Mouse (Mus musculus) layer of hippocampus, adult 9-11 months (tissue): ENCODE measurements at regions not wholly inside any gene's neighbourhood (a gene's known extent, or its start where the extent isn't known, plus 50 kb on each side); places are given as distances from the start of the nearest gene placed in this dataset.
"Not testable (repeated sequence)": the region's sequence is repeated elsewhere in the genome, so short reads cannot be mapped to it uniquely, and the experiment has no call there.

Source experiments
- DNase-seq: peaks from one replicate; pipeline ENCODE4 v3.0.0; 2022

- no peak for DNase-seq
These were observed 186.3 kb downstream of the 1810013L24Rik start for GRCm38 (mm10) chr16:9016040-9016761.

DNA sequence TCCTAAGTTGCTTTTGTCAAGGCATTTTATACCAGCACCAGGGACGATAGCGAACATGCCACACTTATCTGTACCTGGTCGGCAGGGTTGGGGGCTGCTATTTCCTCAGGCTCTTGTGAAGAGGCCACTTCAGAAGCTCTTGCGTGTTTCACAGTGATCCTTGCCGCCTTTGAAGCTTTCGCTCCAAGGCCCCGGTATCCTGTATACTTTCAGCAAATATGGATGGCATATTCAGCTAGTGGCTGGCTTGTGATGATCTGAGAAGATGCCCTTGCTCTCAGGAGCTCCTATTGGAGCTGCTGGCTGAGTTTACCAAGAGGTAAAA is 186.8 kb downstream of the 1810013L24Rik start:
- no peak for DNase-seq

- DNase-seq: no peak
These were observed 200.8 kb downstream of the 1810013L24Rik start for GRCm38 (mm10) chr16:9030717-9031116.

- no peak for DNase-seq
These were observed 213.4 kb downstream of the 1810013L24Rik start for GRCm38 (mm10) chr16:9043271-9043670.

DNA sequence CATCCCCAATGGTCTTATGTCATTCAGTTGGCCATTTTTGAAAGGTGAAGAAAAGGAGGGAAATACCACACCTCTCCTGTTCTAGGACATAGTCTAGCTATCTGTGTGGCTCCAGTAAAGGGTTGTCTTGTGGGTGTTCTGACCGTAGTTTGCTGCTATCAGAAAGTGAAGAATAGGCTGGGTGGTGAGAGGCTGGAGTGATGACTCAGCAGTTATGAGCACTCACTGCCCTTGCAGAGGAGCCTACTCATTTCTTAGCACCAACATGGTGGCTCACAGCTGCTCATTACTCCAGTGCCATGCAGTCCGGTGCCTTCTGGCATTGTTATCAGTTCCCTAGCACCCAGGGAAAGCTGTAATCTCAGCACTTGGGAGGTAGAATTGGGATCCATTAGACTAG is 217.0 kb downstream of the 1810013L24Rik start:
- DNase-seq: no peak

DNA sequence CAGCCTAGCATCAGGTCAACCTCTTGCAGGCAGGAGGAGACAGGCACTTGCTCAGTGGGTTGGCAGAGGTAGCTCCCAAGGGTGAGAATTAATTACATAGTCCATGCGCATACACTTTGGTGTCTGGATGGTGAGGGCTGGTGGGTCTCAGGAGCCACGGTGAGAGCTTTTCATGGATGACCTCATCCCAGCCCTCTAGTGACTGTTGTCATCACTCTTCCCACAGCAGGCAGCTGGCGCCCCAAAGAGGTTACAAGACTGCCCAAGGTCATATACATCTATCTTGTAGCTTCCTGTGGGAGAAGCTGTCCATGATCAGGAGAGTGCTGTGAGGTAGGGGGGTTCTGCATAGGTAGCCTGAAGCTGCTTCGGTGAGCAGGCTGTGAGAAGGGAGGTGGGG is 224.5 kb downstream of the 1810013L24Rik start:
- DNase-seq: no peak

DNA sequence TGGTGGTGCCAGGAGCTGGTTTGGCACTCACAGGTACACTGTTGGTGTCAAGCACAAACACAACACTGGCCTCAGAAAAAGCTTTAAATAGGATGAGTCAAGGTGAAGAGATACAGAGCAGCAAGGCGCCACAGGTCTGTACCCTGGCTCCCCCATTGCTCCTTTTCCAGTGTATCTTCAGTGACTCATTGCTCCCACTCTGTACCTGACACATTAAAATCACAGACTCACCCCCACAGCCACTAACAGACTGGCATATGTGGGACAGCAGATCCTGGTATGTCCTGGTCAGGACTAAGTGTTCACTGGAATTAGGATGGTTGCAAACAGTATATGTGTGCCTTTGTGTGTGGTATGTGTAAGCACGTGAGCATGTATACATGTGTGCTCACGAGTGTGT is 226.5 kb downstream of the 1810013L24Rik start:
- DNase-seq: no peak

GRCm38 (mm10) chr16:9071526-9071925 is 241.6 kb downstream of the 1810013L24Rik start:
- peak; percentile 11 for DNase-seq

DNA sequence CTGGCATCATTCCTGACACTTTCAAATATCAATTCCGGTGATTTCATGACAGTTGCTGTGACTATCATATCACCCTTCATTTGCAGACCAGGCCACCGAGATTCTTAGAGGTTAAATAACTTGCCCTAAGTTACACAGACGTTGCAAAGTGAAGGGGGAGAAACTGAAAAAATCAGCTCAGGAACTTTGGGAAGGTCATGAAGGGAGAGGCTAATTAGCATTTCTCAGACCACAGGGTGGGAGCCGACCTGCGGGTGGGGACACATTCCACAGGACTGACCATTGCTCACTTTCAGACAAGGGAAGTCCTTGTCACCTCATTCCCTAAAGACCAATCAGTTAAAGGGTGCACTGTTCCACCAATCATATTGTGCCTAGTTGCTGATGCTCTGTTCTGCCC is 242.1 kb downstream of the 1810013L24Rik start:
- DNase-seq: not testable (repeated sequence)

GRCm38 (mm10) chr16:9074295-9074694 is 244.4 kb downstream of the 1810013L24Rik start:
- no peak for DNase-seq

DNA sequence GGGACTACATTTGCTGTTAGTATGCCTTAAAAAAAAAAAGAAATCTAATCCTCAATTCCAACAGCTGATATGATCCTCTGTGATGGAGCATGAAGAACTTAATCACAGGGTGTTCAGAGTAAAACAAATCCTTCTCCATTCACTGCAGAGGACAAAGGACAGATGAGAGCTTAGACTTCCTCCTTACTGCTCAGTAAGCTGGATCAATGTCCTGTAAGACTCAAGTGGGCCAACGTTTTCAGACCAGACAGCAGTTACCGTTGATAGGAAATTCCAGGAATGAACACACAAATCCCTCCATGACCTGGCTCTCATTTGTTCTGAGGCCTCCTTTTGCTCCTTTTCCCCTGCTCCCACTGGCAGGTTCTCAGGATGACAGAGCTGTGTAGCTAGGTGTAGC is 247.6 kb downstream of the 1810013L24Rik start:
- no peak for DNase-seq

GRCm38 (mm10) chr16:9078405-9078942 is 248.6 kb downstream of the 1810013L24Rik start:
- no peak for DNase-seq

DNA sequence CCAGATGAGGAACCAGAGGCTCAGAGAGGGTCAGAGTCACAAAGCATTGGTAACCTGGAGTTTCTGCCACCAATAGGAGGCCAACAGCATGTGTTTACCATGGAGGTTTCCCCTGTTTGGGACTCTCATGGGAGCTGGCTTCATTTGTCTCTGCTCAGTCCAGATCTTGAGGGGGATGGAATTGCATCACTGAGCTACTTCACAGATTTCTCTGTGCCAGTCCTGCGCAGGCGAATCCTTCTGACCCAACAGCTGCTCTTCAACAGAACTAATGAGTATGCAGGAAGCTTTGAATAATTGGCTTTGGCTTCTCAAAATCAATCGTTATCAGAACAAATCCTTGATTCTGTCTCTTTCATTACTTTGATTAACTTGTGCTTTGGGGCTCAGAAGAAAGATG is 253.1 kb downstream of the 1810013L24Rik start:
- DNase-seq: peak; percentile 74

GRCm38 (mm10) chr16:9083740-9084139 is 253.8 kb downstream of the 1810013L24Rik start:
- DNase-seq: no peak

DNA sequence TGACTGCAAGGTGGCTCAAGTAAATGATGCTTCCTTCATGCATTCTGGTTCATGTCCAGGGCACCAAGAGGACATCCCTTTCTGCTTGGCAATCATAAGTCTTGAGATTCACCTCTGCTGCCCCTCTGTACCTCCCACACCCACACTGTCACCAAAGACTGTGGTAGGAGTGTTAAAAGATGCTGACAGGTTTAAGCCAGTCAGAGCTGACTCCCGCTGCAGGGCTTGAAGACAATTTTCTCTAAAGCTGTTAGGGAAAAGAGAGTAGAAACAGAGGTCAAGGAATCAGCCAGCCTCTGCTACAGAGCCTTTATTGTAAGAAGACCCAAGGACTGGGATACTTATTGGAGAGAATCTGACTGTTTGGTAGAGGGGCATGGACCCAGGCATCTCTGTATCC is 254.7 kb downstream of the 1810013L24Rik start:
- no peak for DNase-seq

DNA sequence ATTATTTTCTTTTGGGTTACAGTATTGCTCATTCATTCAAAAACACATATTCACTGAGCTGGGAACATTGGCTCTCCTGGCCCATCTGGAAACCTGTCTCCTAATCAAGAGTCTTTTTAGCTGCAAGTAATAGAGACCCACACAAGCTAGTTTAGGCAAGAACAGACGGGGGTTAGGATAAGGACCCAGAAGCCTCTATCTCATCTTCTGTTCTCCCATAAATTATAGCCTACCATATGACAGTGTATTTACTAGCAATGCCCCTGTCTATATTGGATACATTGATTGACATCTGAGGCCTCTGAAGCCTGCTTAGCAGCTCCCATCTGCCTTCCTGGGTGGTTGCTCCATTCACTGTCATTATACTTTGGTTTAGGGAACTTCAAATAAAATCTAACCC is 255.2 kb downstream of the 1810013L24Rik start:
- peak; percentile 57 for DNase-seq

GRCm38 (mm10) chr16:9085977-9086376 is 256.1 kb downstream of the 1810013L24Rik start:
- no peak for DNase-seq

- no peak for DNase-seq
These were observed 261.9 kb downstream of the 1810013L24Rik start for GRCm38 (mm10) chr16:9091790-9092189.

GRCm38 (mm10) chr16:9092191-9092848 is 262.4 kb downstream of the 1810013L24Rik start:
- no peak for DNase-seq

GRCm38 (mm10) chr16:9093593-9093992 is 263.7 kb downstream of the 1810013L24Rik start:
- DNase-seq: no peak

- no peak for DNase-seq
These were observed 264.3 kb downstream of the 1810013L24Rik start for GRCm38 (mm10) chr16:9094201-9094600.

GRCm38 (mm10) chr16:9106211-9106610 is 276.3 kb downstream of the 1810013L24Rik start:
- no peak for DNase-seq

DNA sequence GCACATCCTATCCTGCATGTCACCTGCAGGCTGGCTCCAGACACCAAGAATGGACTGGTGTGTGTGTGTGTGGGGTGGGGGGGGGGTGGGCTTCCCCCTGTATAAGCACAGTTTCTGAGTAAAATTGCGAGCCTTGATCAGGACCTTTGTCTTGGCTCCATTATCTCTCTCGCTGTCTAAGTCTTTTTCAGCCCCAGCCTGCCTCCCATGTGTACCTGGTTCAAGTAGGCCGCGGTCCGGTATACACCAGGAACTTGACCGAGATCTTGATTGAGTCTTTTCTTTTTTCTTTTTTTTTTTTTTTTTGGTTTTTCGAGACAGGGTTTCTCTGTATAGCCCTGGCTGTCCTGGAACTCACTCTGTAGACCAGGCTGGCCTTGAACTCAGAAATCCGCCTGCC is 276.8 kb downstream of the 1810013L24Rik start:
- DNase-seq: not testable (repeated sequence)

- DNase-seq: no peak
These were observed 283.9 kb downstream of the 1810013L24Rik start for GRCm38 (mm10) chr16:9113801-9114200.
